8 mouse cellular contexts compared by ENCODE assay signal in the genomic region with DNA sequence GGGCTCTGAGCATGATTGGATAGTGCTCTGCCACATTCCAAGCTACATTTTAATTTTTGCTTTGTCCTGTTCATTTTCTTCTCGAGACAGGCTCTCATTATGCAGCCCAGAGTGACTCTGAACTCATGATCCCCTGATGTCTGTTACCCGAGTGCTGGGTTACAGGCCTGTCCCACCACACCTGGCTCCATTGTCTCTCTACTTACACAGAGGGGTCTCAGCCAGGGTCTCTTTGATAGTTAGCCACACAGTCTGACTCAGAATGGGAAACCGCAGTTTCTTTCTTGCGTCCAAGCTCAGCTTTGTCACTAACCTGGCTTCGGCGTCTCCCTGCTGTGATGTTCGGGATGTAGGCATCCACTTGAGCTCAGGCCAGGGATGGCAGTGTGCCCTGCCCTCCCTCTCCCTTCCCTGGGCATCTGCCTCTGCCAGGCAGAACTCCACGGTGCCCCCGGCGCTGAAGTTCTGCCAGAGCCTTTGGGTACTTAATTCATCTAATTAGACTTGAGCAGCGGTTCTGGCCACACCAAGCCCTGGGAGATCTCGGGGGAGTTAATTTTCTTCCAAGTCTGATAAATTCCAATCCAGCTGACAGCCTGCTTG. TPM values are rescaled to one million over a fixed set of nuclear protein-coding genes. Genes with fewer than 3 reads are reported as not detected.
DNase-seq lines count a peak whose midpoint lies in the region; ATAC-seq and TF ChIP-seq lines count a peak whose summit lies in the region.
"Had no signal": no experiment of that assay in that cellular context is flagged by ENCODE, and none has a peak within 500 bp of the region (broad histone marks: within the 10 kb centered on the region; RNA-seq: fewer than 3 reads in every experiment).

No protein-coding gene starts in this region.

- H3K4me1 ChIP-seq in forebrain, embryonic 14.5 days (ENCODE audit: control insufficient read depth, insufficient read depth, low read length): peaks cover 17% of the 10 kb centered on the region

- no peaks in the 10 kb centered on the region for H3K9me3 ChIP-seq in forebrain, embryonic 14.5 days (replicated peaks; ENCODE audit: control insufficient read depth, low read length)
- H3K9me3 ChIP-seq: stomach, embryonic 15.5 days had no signal

- no peaks in the 10 kb centered on the region for H3K36me3 ChIP-seq in forebrain, embryonic 14.5 days (ENCODE audit: control insufficient read depth, insufficient read depth, low read length)
- H3K36me3 ChIP-seq: stomach, embryonic 15.5 days had no signal

- no peak for TF ChIP-seq CTCF in left cerebral cortex, adult 2 months (IDR thresholded peaks at IDR 0.05)

- 14% methylated on average over 12 of the region's 12 CpGs for WGBS in forebrain, embryonic 14.5 days

- peak; percentile 29 to 58 for DNase-seq in left cerebral cortex, adult 2 months (ENCODE audit: extremely low spot score in 1 of 2, low spot score in 2 of 2)
- DNase-seq in left cerebral cortex, adult 11 months (ENCODE audit: low spot score): no peak
- peak; percentile 91 for DNase-seq in forebrain, embryonic 14.5 days (ENCODE audit: low spot score)
- DNase-seq in left cerebral cortex, postnatal 10 days (ENCODE audit: extremely low spot score in 1 of 2, low spot score in 2 of 2): peak; percentile 59 to 63
- peak; percentile 46 to 55 for DNase-seq in right cerebral cortex, postnatal 36 days (ENCODE audit: low spot score in 2 of 2)
- no peak for DNase-seq in kidney, postnatal 14 days
- no peak for DNase-seq in urinary bladder, postnatal 25 days (ENCODE audit: low spot score)

- H3K4me3 ChIP-seq in left cerebral cortex, adult 2 months: no peak overlapping the region
- H3K4me3 ChIP-seq in forebrain, embryonic 14.5 days (ENCODE audit: low read depth, low read length): no peak overlapping the region
- H3K4me3 ChIP-seq: stomach, embryonic 15.5 days had no signal

- intact Hi-C loops in left cerebral cortex, adult 2 months (cut with DNase I): loop anchor here (10.0 kb wide), 1 partner anchor 1657 kb away; no protein-coding TSS in a partner anchor
- intact Hi-C loops in left cerebral cortex, postnatal 10 days (cut with DNase I): no loop called here

- peak; percentile 77 for ATAC-seq in forebrain, embryonic 14.5 days

- no peak overlapping the region for H3K27ac ChIP-seq in left cerebral cortex, adult 2 months
- peak overlapping the region; percentile 61 for H3K27ac ChIP-seq in forebrain, embryonic 14.5 days (ENCODE audit: low read depth, low read length)
- H3K27ac ChIP-seq: stomach, embryonic 15.5 days had no signal

- no peak overlapping the region for H3K4me2 ChIP-seq in forebrain, embryonic 14.5 days (ENCODE audit: low read length)
- H3K4me2 ChIP-seq: stomach, embryonic 15.5 days had no signal

- H3K9ac ChIP-seq in forebrain, embryonic 14.5 days (ENCODE audit: low read length): 0 out of 2 replicates have a peak overlapping the region, but pooled peaks have one; percentile 32
- H3K9ac ChIP-seq: stomach, embryonic 15.5 days had no signal

- no peaks in the 10 kb centered on the region for H3K27me3 ChIP-seq in forebrain, embryonic 14.5 days (replicated peaks; ENCODE audit: control insufficient read depth, insufficient read depth, low read length)

RNA-seq across cellular contexts. Expression of a gene that starts 20.6 kb away (rescaled TPM):
- 1 to 10 TPM; 5.1 TPM for total RNA-seq in left cerebral cortex, adult 2 months (2021)
- polyA plus RNA-seq in forebrain, embryonic 14.5 days (2014; fragmentation: Nextera tagmentation; extraction: Ambion mirVana): 11.4 and 12.4 TPM in 2 replicates
- total RNA-seq in left cerebral cortex, postnatal 10 days (2021): 1 to 10 TPM; 8.8 to 9.0 TPM

Comparison
In these comparisons a context has a peak if more than half of its experiments do, and no peak if none do; other contexts are left out.
1. DNase-seq: peak in left cerebral cortex, adult 2 months (2 of 2), forebrain, embryonic 14.5 days (single experiment), left cerebral cortex, postnatal 10 days (2 of 2) and right cerebral cortex, postnatal 36 days (2 of 2); none in left cerebral cortex, adult 11 months (single experiment), kidney, postnatal 14 days (single experiment) and urinary bladder, postnatal 25 days (single experiment).